Mouse (Mus musculus) gastrocnemius, adult 18-20 months (tissue): Measurements from ENCODE around the gene Gm5799. TPM values are rescaled to one million over a fixed set of nuclear protein-coding genes. Genes with fewer than 3 reads are reported as not detected.
"Not testable (repeated sequence)": the region's sequence is repeated elsewhere in the genome, so short reads cannot be mapped to it uniquely, and the experiment has no call there.

Experiments
- DNase-seq: peaks from one replicate; pipeline ENCODE4 v3.0.0; 2021; ENCODE audit warnings: low spot score
- long read RNA-seq, 2 experiments: library from polyadenylated mRNA; stranded (forward); transcript quantifications; one replicate each; pipeline ENCODE4 v2.0.0; 2021
- total RNA-seq, 2 experiments: library from RNA; stranded (reverse); gene quantifications; 2 replicates each; pipeline ENCODE4 v1.2.3; 2021

Gene Gm5799
- total RNA-seq, result not detected
- long read RNA-seq, experiment 1, result 0 reads
- long read RNA-seq, experiment 2, result 0 reads

- DNase-seq, result not testable (repeated sequence)
Observed at GRCm38 (mm10) chr14:43543276-43543675, at the start of gene Gm5799. Gene Gm5799 (plus strand): TSS chr14:43543576.

- DNase-seq, result not testable (repeated sequence)
Observed at GRCm38 (mm10) chr14:43531052-43532010, 12.0 kb upstream of the Gm5799 start.

GRCm38 (mm10) chr14:43532011-43532383 lies 11.4 kb upstream of the Gm5799 start:
- not testable (repeated sequence) for DNase-seq

GRCm38 (mm10) chr14:43532387-43532786 lies 11.0 kb upstream of the Gm5799 start:
- not testable (repeated sequence) for DNase-seq

GRCm38 (mm10) chr14:43538144-43538543 lies 5.2 kb upstream of the Gm5799 start:
- not testable (repeated sequence) for DNase-seq

GRCm38 (mm10) chr14:43546281-43546680 lies 2.9 kb downstream of the Gm5799 start:
- not testable (repeated sequence) for DNase-seq

GRCm38 (mm10) chr14:43552271-43552670 lies 8.9 kb downstream of the Gm5799 start:
- not testable (repeated sequence) for DNase-seq

- not testable (repeated sequence) for DNase-seq
Observed at GRCm38 (mm10) chr14:43577969-43578368, 34.6 kb downstream of the Gm5799 start.

GRCm38 (mm10) chr14:43579046-43579445 lies 35.7 kb downstream of the Gm5799 start, which contains the start of gene Gm17654:
Gene Gm17654 (minus strand): TSS chr14:43579146.
- DNase-seq, result not testable (repeated sequence)

Other genes starting within 250 kb of the Gm5799 start
- gene Gm8127, start 249.7 kb upstream of the Gm5799 start, total RNA-seq, result not detected
- not detected for gene 1700001F09Rik, start 195.8 kb upstream of the Gm5799 start, total RNA-seq
- gene Gm8138, start 127.2 kb upstream of the Gm5799 start, total RNA-seq, result not detected
- gene Gm17654, start 35.6 kb downstream of the Gm5799 start, total RNA-seq, result not detected
- gene Gm10375, start 64.4 kb downstream of the Gm5799 start, total RNA-seq, result not detected
- not detected for gene Gm8165, start 133.6 kb downstream of the Gm5799 start, total RNA-seq
- gene Gm7324, start 154.3 kb downstream of the Gm5799 start, total RNA-seq, result under 1 TPM; 0.24 to 0.25 TPM
- gene Gm16506, start 183.9 kb downstream of the Gm5799 start, total RNA-seq, result not detected
- not detected for gene Gm6526, start 204.3 kb downstream of the Gm5799 start, total RNA-seq
- not detected for gene Gm8180, start 241.2 kb downstream of the Gm5799 start, total RNA-seq